Comparison of ENCODE assay signal across 1 mouse cellular context in genomic region chr7:127885951-127886350, GRCm38 (mm10).
TF ChIP-seq lines count a peak whose summit lies in the region.

No protein-coding gene starts in this region.

TF ChIP-seq in CH12.LX, 34 proteins besides CTCF, POLR2A, EP300 and RAD21:
- no peak for TF ChIP-seq MYC (IDR thresholded peaks at IDR 0.05; ENCODE audit: low read depth, low read length)
- no peak for TF ChIP-seq ETS1 (conservative IDR thresholded peaks at IDR 0.05; ENCODE audit: low read depth, low read length)
- TF ChIP-seq UBTF (IDR thresholded peaks at IDR 0.05; ENCODE audit: low read depth, low read length), result no peak
- no peak for TF ChIP-seq NRF1 (IDR thresholded peaks at IDR 0.05; ENCODE audit: low read depth, low read length)
- TF ChIP-seq CHD2 (IDR thresholded peaks at IDR 0.05; ENCODE audit: low read length), result no peak
- TF ChIP-seq MAX (IDR thresholded peaks at IDR 0.05; ENCODE audit: low read length), result no peak
- TF ChIP-seq ELF1 (IDR thresholded peaks at IDR 0.05; ENCODE audit: low read depth, low read length), result no peak
- TF ChIP-seq MAFK (IDR thresholded peaks at IDR 0.05; ENCODE audit: insufficient replicate concordance, low read length), result no peak
- TF ChIP-seq BHLHE40 (IDR thresholded peaks at IDR 0.05; ENCODE audit: low read depth, low read length), result no peak
- TF ChIP-seq MXI1 (IDR thresholded peaks at IDR 0.05; ENCODE audit: low read depth, low read length), result no peak
- TF ChIP-seq RCOR1 (conservative IDR thresholded peaks at IDR 0.05; ENCODE audit: low read depth, low read length), result no peak
